Mouse (Mus musculus): ENCODE measurements around the gene Pten.

The Pten gene

DNA sequence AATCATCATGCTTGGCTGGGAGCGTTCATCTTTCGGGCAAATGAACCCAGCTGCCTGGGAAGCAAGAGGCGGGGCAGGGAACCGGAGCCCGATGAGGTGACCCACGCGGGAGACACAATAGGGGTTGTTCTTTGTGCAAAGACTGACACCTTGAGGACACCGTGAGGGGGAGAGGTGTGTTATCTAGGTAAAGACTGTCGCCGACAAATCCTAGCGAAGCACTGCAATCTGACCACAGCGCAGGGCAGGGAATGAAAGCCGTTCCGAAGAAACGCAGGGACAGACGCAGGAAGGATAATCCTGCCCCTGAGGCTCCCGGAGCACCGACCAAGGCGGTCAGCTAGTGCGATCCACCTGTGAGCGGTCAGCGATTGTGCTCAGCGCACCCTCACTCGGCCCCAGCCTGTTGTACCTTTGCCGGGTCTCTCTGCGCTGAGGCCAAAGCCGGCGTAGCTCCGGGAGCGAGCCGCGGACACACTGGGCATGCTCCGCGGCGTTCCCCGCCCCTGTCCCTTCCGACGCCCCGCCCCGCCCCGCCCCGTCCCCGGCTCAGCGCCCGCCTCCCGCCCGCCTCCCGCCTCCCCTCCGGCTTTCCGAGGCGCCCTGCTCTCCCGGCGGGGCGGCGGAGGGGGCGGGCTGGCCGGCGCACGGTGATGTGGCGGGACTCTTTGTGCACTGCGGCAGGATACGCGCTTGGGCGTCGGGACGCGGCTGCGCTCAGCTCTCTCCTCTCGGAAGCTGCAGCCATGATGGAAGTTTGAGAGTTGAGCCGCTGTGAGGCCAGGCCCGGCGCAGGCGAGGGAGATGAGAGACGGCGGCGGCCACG, at the start of gene Pten:
Gene Pten, plus strand, starts transcription at position 598 of the 826 bp plus-strand sequence.
- peak; percentile 85 to 95 for DNase-seq (ENCODE audit: low read depth in 1 of 2, low spot score in 2 of 2)

DNA sequence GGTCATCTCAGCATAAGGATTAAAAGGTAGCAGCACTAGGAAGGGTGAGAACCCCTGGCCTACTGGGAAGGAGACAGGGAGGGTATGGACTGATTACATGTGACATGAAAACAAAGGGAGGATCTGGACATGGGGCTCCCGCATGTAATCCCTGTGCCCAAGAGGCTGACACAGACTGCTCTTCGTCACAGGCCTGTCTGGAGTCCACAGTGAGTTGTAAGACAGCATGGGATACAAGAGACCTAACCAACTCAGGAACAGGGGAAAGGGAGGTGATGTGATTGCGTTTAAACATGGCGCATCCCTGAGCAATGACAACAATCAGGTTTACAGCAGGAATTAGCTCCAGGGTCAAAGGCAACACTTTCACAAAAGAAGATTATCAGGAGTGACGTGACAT, 48.3 kb upstream of the Pten start:
- no peak for DNase-seq (ENCODE audit: low read depth in 1 of 2, low spot score in 2 of 2)

DNA sequence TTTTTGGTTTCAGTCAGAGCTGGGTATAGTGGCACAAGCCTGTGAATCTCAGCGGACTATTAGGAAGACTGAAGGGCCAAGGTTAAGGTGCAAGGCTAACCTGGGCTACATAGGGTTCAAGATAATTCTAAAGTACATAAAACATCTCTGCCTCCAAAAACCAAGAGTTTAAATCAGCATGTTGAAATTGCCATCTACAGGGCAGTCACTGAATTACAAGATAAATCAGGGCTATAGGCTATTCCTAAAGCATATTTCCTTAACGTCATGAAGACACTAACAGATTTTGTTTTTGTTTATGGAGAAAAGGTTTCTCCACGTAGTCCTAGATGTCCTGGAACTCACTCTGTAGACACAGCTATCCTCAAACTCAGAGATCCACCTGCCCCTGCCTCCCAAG, 47.0 kb upstream of the Pten start:
- no peak for DNase-seq (ENCODE audit: low read depth in 1 of 2, low spot score in 2 of 2)

DNA sequence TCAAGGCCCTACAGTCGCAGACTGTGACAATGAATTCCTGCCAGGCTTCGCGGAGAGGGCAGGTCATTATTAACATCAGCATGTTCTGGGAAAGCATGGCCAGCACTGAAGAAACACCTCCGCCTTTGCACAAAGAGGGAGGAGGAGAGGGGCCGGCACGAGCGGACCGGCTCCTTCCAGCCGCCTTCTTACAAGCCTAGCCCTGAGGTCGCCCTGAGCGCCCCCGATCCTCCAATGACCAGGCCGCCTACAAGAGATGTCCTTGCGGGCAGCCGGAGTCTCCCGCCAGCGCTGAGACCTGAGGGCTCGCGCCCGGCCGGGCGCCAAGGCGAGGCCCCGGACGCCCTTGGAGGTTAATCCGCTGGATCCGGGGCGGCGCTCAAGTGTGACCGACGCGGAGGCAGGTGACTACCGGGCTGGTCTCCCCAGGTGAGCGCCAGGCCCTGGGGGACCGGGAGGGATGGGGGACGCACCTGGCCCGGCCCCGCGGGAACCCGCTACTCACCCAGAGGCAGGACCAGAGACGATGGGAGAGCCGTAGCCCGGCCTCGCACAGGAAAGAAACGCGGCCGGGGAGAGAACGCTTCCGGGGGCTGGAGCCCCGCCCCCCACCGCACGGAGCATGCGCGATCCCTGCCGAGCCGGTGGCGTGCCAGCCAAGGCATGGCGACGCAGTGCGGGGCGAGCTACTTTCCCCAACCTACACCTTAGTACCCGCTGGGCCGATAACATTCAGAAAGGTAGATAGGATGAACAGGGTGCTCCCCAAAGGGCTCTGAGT, 45.3 kb upstream of the Pten start:
- peak; percentile 56 to 86 for DNase-seq (ENCODE audit: low read depth in 1 of 2, low spot score in 2 of 2)

DNA sequence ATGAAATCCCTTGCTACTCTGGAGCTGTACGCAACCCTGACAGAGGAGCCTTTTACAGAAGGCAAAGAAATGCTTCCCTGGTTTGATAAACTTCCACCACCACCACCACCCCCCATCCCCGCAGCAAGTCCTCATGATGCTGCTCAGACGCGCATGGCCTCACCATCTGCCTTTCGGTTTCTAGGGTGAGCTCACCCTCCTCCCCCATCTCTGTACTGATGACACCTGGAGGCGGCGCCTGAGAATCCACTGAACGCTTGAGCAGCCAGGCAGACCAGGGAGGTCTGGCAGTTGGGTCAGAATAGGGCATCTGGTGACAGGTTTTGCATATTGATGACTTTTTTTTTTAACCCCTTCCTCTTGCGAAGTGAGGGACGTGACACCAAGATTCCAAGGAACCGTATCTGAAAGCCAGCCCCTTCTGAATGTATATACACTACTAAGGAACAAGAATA, 44.7 kb upstream of the Pten start:
- peak; percentile 26 to 66 for DNase-seq (ENCODE audit: low read depth in 1 of 2, low spot score in 2 of 2)

GRCm38 (mm10) chr19:32713471-32713870, 43.8 kb upstream of the Pten start:
- DNase-seq (ENCODE audit: low read depth in 1 of 2, low spot score in 2 of 2), result no peak

GRCm38 (mm10) chr19:32715201-32715600, 42.1 kb upstream of the Pten start:
- peak; percentile 29 to 49 for DNase-seq (ENCODE audit: low read depth in 1 of 2, low spot score in 2 of 2)

DNA sequence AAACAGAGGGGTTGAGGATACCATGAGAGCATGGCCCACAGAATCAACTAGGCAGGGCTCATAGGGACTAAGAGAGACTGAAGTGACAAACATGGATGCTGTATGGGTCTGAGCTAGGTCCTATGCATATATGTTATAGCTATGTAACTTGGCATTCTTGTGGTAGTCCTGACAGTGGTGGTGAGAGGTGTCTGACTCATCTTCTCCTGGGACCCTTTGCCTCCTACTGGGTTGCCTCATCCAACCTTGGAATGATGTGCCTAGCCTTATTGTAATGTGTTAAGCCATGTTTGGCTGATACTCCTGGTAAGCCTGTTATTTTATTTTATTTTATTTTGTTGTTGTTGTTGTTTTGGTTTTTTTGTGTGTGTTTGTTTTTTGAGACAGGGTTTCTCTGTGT, 41.6 kb upstream of the Pten start:
- no peak for DNase-seq (ENCODE audit: low read depth in 1 of 2, low spot score in 2 of 2)

DNA sequence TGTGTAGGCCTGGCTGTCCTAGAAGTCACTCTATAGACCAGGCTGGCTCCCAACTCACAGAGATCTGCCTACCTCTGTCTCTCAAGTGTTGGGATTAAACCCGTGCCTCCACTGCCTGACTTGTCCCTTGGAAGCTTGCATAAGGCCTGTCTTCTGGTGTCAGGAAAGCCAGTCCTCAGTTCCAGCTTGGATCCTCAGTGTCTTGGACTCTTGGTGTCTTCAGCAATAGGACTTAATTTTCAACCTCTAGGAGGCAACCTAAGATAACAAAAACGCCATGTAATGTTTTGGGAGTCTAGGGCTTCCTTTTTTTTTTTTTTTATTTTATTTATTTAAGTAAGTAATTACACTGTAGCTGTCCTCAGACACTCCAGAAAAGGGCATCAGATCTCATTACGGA, 39.7 kb upstream of the Pten start:
- DNase-seq (ENCODE audit: low read depth in 1 of 2, low spot score in 2 of 2), result no peak

GRCm38 (mm10) chr19:32720319-32720718, 37.0 kb upstream of the Pten start:
- no peak for DNase-seq (ENCODE audit: low read depth in 1 of 2, low spot score in 2 of 2)

DNA sequence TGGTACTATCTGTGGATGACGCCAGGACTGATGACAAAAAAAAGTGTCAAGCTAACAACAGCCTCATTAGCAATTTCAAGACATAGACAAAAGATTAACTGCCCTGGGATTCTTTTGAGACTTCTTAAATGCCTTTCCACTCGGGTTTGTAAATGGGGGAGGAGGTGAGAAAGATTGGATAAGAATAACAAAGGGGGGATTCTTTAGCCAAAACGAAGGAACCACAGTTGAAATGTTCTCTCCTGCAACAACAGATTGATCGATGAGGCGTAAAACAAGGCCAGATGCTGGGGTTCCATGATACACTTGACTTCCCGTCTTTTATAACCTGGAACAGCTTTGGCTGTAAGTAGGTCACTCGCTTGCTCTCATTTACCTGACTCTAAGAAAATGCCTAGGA, 33.5 kb upstream of the Pten start:
- no peak for DNase-seq (ENCODE audit: low read depth in 1 of 2, low spot score in 2 of 2)

- no peak for DNase-seq (ENCODE audit: low read depth in 1 of 2, low spot score in 2 of 2)
These were observed 30.6 kb upstream of the Pten start for GRCm38 (mm10) chr19:32726451-32727325.

DNA sequence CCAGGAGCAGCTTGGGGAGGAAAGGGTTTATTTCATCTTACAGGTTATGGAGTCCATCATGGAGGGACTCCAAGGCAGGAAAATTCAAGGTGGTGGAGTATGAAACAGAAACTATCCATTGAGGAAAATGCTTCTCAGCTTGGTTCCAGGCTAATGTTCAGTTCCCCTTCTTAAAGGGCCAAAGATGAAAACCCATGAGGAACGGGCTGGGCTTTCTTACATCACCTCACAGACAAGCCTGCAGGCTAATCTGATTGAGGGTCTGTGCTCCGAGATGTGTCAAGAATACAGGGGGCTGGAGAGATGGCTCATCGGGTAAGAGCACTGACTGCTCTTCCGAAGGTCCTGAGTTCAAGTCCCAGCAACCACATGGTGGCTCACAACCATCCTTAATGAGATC, 27.5 kb upstream of the Pten start:
- DNase-seq (ENCODE audit: low read depth in 1 of 2, low spot score in 2 of 2), result no peak

- DNase-seq (ENCODE audit: low read depth in 1 of 2, low spot score in 2 of 2), result no peak
These were observed 24.4 kb upstream of the Pten start for GRCm38 (mm10) chr19:32732922-32733321.

GRCm38 (mm10) chr19:32737844-32738243, 19.5 kb upstream of the Pten start:
- DNase-seq (ENCODE audit: low read depth in 1 of 2, low spot score in 2 of 2), result no peak

DNA sequence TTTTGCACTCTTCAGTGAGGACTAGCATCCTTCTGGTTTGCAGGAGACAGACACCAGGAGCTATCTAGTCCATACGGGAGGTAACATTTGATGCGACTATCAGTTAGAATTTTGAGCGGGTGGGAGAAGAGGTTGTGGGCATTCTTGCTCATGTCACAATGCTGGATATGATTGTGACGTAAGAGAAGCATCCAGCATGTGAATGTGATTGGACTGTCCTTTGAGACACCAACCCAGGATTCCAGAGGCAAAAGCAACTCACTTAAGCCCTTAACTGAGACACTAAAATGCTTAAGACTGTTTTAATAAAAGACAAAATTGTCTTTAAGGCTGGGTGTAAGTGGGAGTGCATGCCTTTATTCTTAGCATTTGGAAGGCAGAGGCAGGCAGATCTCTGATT, 17.6 kb upstream of the Pten start, which contains the start of gene Atad1:
Gene Atad1, minus strand, starts transcription at position 101 of the 400 bp plus-strand sequence.
- no peak for DNase-seq (ENCODE audit: low read depth in 1 of 2, low spot score in 2 of 2)

DNA sequence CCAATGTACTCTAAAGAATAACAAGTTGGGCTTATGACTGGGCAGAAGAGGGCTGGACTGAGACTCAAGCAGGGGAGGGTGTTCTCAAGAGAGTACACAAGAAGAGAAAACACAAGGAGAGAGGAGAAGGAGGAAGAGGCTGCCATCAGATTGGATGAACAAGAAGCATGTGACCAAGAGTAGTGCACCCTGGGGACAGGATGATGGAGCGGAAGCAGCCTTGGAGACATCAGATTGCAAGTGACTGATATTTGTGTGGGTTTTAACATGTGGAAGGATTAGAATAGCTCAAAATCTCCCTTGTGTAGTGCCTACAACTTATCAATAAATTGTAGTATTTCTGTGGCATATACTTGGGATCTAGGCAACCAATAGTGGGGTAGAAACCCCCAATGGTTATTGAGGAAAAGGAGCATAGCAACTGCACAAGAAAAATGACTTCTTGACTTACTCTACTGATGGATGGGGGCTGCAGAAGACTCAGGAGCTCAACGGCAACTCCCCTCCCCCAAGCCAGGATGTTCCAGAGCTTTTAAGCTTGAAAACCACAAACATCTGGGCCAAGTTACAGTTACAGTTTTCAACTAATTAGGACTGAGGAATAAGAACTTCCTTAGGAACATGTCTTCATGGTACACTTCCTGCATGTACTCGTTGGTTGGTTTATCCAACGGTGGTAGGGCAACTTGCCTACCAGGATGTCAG, 16.5 kb upstream of the Pten start:
- DNase-seq (ENCODE audit: low read depth in 1 of 2, low spot score in 2 of 2), result no peak

- no peak for DNase-seq (ENCODE audit: low read depth in 1 of 2, low spot score in 2 of 2)
These were observed 7.9 kb upstream of the Pten start for GRCm38 (mm10) chr19:32749425-32749824.

DNA sequence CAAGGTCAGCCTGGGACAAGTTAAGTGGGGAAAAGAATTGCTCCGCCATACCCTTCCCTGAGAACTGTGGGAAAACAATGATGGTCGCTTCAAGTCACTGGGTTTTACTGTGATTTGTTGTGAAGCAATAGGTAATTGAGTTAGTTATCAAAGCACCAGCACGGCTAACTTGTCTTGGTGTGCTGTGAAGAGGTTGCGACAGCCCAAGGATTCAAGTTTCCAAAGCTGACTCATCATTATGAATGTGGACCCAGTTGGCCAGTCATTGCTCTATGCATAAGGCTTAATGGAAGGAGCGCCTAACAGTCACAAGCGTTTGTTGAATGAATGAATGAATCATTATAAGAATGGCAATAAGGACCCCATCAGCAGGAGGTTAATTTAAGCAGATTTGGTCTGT, 4.9 kb upstream of the Pten start:
- no peak for DNase-seq (ENCODE audit: low read depth in 1 of 2, low spot score in 2 of 2)

GRCm38 (mm10) chr19:32753386-32753785, 3.9 kb upstream of the Pten start:
- no peak for DNase-seq (ENCODE audit: low read depth in 1 of 2, low spot score in 2 of 2)
